Mouse (Mus musculus) ES-E14 (cell line): ENCODE data around the gene Ston2.

Experiments
- CHD2 ChIP-seq: IDR thresholded peaks from 2 replicates; pipeline ENCODE4 v1.6.1; 2014; ENCODE audit warnings: mild to moderate bottlenecking, low read depth, low read length, inconsistent platforms
- MAFK ChIP-seq: IDR thresholded peaks from 2 replicates; pipeline ENCODE4 v1.6.1; 2014; ENCODE audit warnings: mild to moderate bottlenecking, low read depth, low read length, inconsistent platforms; ENCODE audit not compliant: insufficient read depth
- ZC3H11A ChIP-seq: IDR thresholded peaks from 2 replicates; pipeline ENCODE4 v1.6.1; 2012; ENCODE audit warnings: low read depth, mild to moderate bottlenecking, inconsistent platforms, low read length, borderline replicate concordance

DNA sequence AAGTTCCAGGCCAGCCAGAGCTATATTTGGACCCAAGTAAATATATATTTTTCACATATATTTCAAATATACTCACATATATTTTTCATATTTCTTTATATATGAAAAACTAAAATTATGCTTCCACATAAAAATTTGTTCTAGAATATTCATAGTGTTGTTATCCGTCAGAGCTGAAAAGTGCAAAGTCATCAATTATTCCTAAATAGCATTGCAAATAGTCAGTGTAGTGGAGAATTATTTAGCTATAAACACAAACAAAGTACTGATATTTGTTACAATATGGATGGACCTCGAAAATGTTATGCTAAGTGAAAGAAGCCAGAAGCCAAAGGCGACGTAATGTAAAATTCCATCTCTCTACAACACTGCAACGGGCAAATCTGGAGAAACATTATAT is 6.8 kb downstream of the Ston2 start:
- no peak for TF ChIP-seq CHD2
- peak; percentile 81 for TF ChIP-seq MAFK
- no peak for TF ChIP-seq ZC3H11A
